ENCODE assay signal across 8 mouse cellular contexts in the genomic region with DNA sequence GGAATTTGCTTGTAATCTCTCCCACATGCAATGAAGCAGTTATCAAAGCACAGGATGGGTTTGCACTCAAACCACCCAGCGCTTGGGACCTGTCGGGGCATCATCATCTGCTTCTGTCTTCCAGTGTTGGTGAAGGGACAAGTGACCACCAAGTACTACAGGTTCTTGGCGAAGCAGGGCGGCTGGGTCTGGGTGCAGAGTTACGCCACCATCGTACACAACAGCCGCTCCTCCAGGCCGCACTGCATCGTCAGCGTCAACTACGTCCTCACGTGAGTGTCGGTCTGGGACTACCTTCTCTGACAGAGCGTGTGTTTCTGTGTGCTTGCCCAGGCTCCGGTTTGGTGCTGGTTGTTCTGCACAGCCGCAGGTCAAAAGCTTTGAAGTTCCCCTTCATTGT. TPM values are rescaled to one million over a fixed set of nuclear protein-coding genes. Genes with fewer than 3 reads are reported as not detected.
DNase-seq lines count a peak whose midpoint lies in the region; ATAC-seq and TF ChIP-seq lines count a peak whose summit lies in the region.

No protein-coding gene starts in this region.

- TF ChIP-seq CTCF in kidney, postnatal 0 days (IDR thresholded peaks at IDR 0.05; ENCODE audit: low read depth), result no peak

- H3ac ChIP-seq in myocyte (ENCODE audit: control insufficient read depth, insufficient read length), result no peak overlapping the region

- H3K27me3 ChIP-seq in kidney, postnatal 0 days (ENCODE audit: insufficient read depth, low read length), result peaks cover 46% of the 10 kb centered on the region
- H3K27me3 ChIP-seq in embryonic facial prominence, embryonic 13.5 days, result peaks cover 77% of the 10 kb centered on the region
- peaks cover 83% of the 10 kb centered on the region for H3K27me3 ChIP-seq in intestine, embryonic 14.5 days (replicated peaks; ENCODE audit: control insufficient read depth, insufficient read depth, low read length)
- no peaks in the 10 kb centered on the region for H3K27me3 ChIP-seq in myocyte (ENCODE audit: control insufficient read depth, insufficient read depth, insufficient read length)

- 0 out of 2 replicates have a peak, but pooled peaks have one; percentile 21 for ATAC-seq in kidney, postnatal 0 days (replicated peaks; ENCODE audit: low FRiP score, low read depth)
- ATAC-seq in embryonic facial prominence, embryonic 13.5 days (ENCODE audit: insufficient number of reproducible peaks, insufficient read depth, low FRiP score, low TSS enrichment, low read depth), result no peak
- ATAC-seq in intestine, embryonic 14.5 days (replicated peaks; ENCODE audit: low FRiP score, low TSS enrichment, low read depth), result peak; percentile 49; the same call in 1 of the 2 replicates
- ATAC-seq in cerebellum, adult (ENCODE audit: insufficient number of reproducible peaks, low FRiP score, low TSS enrichment), result no peak

- H3K4me2 ChIP-seq in kidney, postnatal 0 days (ENCODE audit: low read length), result peak overlapping the region; percentile 37
- H3K4me2 ChIP-seq in embryonic facial prominence, embryonic 13.5 days, result peak overlapping the region; percentile 53
- peak overlapping the region; percentile 37 for H3K4me2 ChIP-seq in intestine, embryonic 14.5 days (ENCODE audit: low read length)
- peak overlapping the region; percentile 67 for H3K4me2 ChIP-seq in myocyte (ENCODE audit: low read depth)

- no peaks in the 10 kb centered on the region for H3K79me2 ChIP-seq in myocyte (ENCODE audit: control insufficient read depth, insufficient read depth)

- no peak overlapping the region for H3K27ac ChIP-seq in kidney, postnatal 0 days
- no peak overlapping the region for H3K27ac ChIP-seq in embryonic facial prominence, embryonic 13.5 days
- H3K27ac ChIP-seq in intestine, embryonic 14.5 days (ENCODE audit: low read depth), result no peak overlapping the region

- H3K9ac ChIP-seq in kidney, postnatal 0 days (ENCODE audit: low read depth, low read length), result 0 out of 2 replicates have a peak overlapping the region, but pooled peaks have one; percentile 5
- no peak overlapping the region for H3K9ac ChIP-seq in embryonic facial prominence, embryonic 13.5 days
- H3K9ac ChIP-seq in intestine, embryonic 14.5 days (ENCODE audit: low read length), result no peak overlapping the region

- H3K9me3 ChIP-seq in kidney, postnatal 0 days (replicated peaks; ENCODE audit: low read length), result no peaks in the 10 kb centered on the region
- H3K9me3 ChIP-seq in embryonic facial prominence, embryonic 13.5 days, result no peaks in the 10 kb centered on the region
- no peaks in the 10 kb centered on the region for H3K9me3 ChIP-seq in intestine, embryonic 14.5 days (ENCODE audit: control insufficient read depth, low read length)

- no peaks in the 10 kb centered on the region for H3K36me3 ChIP-seq in kidney, postnatal 0 days (ENCODE audit: insufficient read depth, low read length)
- H3K36me3 ChIP-seq in embryonic facial prominence, embryonic 13.5 days, result no peaks in the 10 kb centered on the region
- no peaks in the 10 kb centered on the region for H3K36me3 ChIP-seq in intestine, embryonic 14.5 days (ENCODE audit: control insufficient read depth, insufficient read depth, low read length)
- no peaks in the 10 kb centered on the region for H3K36me3 ChIP-seq in myocyte (ENCODE audit: control insufficient read depth, insufficient read depth)

- WGBS in kidney, postnatal 0 days, result 12% methylated on average over 16 of the region's 16 CpGs
- under 1% methylated on average over 16 of the region's 16 CpGs for WGBS in embryonic facial prominence, embryonic 13.5 days
- WGBS in intestine, embryonic 14.5 days, result 4% methylated on average over 16 of the region's 16 CpGs

- no peak for DNase-seq in kidney, postnatal 0 days (ENCODE audit: low spot score)
- DNase-seq in kidney, adult 9 months, result no peak
- no peak for DNase-seq in intestine, embryonic 14.5 days (ENCODE audit: low spot score)
- no peak for DNase-seq in frontal cortex, postnatal 10 days (ENCODE audit: low spot score in 2 of 2)
- no peak for DNase-seq in urinary bladder, adult 18-20 months (ENCODE audit: low spot score in 2 of 2)

- no peak for TF ChIP-seq POLR2A in myocyte (IDR thresholded peaks at IDR 0.05; ENCODE audit: insufficient read length, low read depth)

- peak overlapping the region; percentile 13; the same call in 1 of the 2 replicates for H3K4me3 ChIP-seq in kidney, postnatal 0 days (replicated peaks; ENCODE audit: low read depth, low read length)
- peak overlapping the region; percentile 29 for H3K4me3 ChIP-seq in embryonic facial prominence, embryonic 13.5 days
- peak overlapping the region; percentile 15 for H3K4me3 ChIP-seq in intestine, embryonic 14.5 days (ENCODE audit: low read depth, low read length)
- no peak overlapping the region for H3K4me3 ChIP-seq in myocyte

- H3K4me1 ChIP-seq in kidney, postnatal 0 days (replicated peaks; ENCODE audit: insufficient read depth, low read length), result 0 out of 2 replicates have a peak, but pooled peaks cover 3% of the 10 kb centered on the region
- H3K4me1 ChIP-seq in embryonic facial prominence, embryonic 13.5 days, result peaks cover 11% of the 10 kb centered on the region
- no peaks in the 10 kb centered on the region; the same call in 1 of the 2 replicates for H3K4me1 ChIP-seq in intestine, embryonic 14.5 days (replicated peaks; ENCODE audit: control insufficient read depth, insufficient read depth, low read length)

TF ChIP-seq in myocyte, 11 proteins besides CTCF, POLR2A, EP300 and RAD21:
- no peak for TF ChIP-seq TCF12 (IDR thresholded peaks at IDR 0.05; ENCODE audit: insufficient read depth, poor library complexity, severe bottlenecking)
- no peak for TF ChIP-seq E2F4 (IDR thresholded peaks at IDR 0.05; ENCODE audit: insufficient read depth)
- TF ChIP-seq MYOG (IDR thresholded peaks at IDR 0.05; ENCODE audit: control insufficient read depth in 1 of 3, insufficient read depth in 1 of 3, insufficient read length in 2 of 3, low read depth in 2 of 3), result no peak
- no peak for TF ChIP-seq USF1 (IDR thresholded peaks at IDR 0.05; ENCODE audit: low read depth)
- TF ChIP-seq CEBPB (IDR thresholded peaks at IDR 0.05; ENCODE audit: insufficient read depth, poor library complexity, severe bottlenecking), result no peak
- TF ChIP-seq SRF (IDR thresholded peaks at IDR 0.05; ENCODE audit: control insufficient read depth, insufficient read length, low read depth), result no peak
- no peak for TF ChIP-seq MYOD1 (IDR thresholded peaks at IDR 0.05; ENCODE audit: control insufficient read depth in 1 of 3, insufficient read length in 2 of 3, low read depth in 2 of 3)
- TF ChIP-seq TCF3 (IDR thresholded peaks at IDR 0.05; ENCODE audit: insufficient read length, low read depth), result no peak
- TF ChIP-seq REST (IDR thresholded peaks at IDR 0.05; ENCODE audit: insufficient read depth, insufficient read length), result no peak
- no peak for TF ChIP-seq POLR2AphosphoS2 (IDR thresholded peaks at IDR 0.05; ENCODE audit: insufficient read length, low read depth)
- TF ChIP-seq MAX (IDR thresholded peaks at IDR 0.05; ENCODE audit: low read depth), result no peak
TF ChIP-seq in myocyte: peak in this region for 0.

RNA-seq across cellular contexts. Expression of gene Sim1, which starts 15.8 kb away (rescaled TPM):
- 9.5 TPM in 2 replicates for polyA plus RNA-seq in kidney, postnatal 0 days (2015; fragmentation: Nextera tagmentation; extraction: Ambion mirVana)
- 1.6 and 3.2 TPM in 2 replicates for polyA plus RNA-seq in embryonic facial prominence, embryonic 13.5 days (2015; fragmentation: Nextera tagmentation; extraction: Ambion mirVana)
- 0.05 TPM in 1 of 2 replicates, not detected in the other for polyA plus RNA-seq in intestine, embryonic 14.5 days (2014; fragmentation: Nextera tagmentation; extraction: Ambion mirVana)
- polyA plus RNA-seq in myocyte (2012; fragmentation: generic; extraction: Trizol), result 0.04 TPM

Comparison
In these comparisons a context has a peak if more than half of its experiments do, and no peak if none do; other contexts are left out.
1. ATAC-seq: peak in kidney, postnatal 0 days (single experiment) and intestine, embryonic 14.5 days (single experiment); none in embryonic facial prominence, embryonic 13.5 days (single experiment) and cerebellum, adult (single experiment).
2. Peak in every context shown above with its lines, with median percentiles within 50 percentile points of each other: H3K4me2 ChIP-seq.